Mouse (Mus musculus): ENCODE measurements at regions not wholly inside any gene's neighbourhood (a gene's known extent, or its start where the extent isn't known, plus 50 kb on each side); places are given as distances from the start of the nearest gene placed in this dataset.

DNA sequence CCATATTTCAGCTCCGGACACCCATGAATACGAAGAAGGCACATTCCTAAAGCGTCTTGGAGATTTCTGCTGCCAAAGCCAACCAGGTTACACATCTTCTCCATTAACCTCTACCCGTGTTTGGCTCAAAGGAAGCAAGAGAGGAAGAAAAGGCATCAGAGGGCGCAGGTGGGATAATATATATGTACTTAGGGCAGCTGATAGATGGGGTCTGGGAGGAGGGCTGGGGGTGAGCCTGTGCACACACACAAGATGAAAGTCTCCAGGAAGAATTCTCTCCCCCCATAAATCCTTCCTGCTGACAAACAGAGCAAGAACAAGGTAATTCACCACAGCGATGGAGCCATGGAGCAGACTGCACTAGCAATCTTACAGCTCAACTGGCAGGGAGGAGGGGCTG is 529.5 kb upstream of the Kdm8 start:
- no peak for DNase-seq (ENCODE audit: low spot score)
- H3K4me3 ChIP-seq: no peak overlapping the region
- no peaks in the 10 kb centered on the region for H3K36me3 ChIP-seq
- H3K9me3 ChIP-seq (replicated peaks): no peaks in the 10 kb centered on the region
- WGBS: 28% methylated on average over 6 of the region's 6 CpGs
- H3K27me3 ChIP-seq (ENCODE audit: low read depth, poor library complexity, severe bottlenecking): no peaks in the 10 kb centered on the region
- H3K4me1 ChIP-seq: 0 out of 2 replicates have a peak, but pooled peaks cover 5% of the 10 kb centered on the region
- H3K27ac ChIP-seq: no peak overlapping the region

- Histone ChIP-seq H3K9me3 (replicated peaks) (no peaks in the 10 kb centered on the region), H3K27ac (no peak overlapping the region), H3K36me3 (no peaks in the 10 kb centered on the region), H3K4me1 (0 out of 2 replicates have a peak, but pooled peaks cover 5% of the 10 kb centered on the region), H3K4me3 (no peak overlapping the region), H3K27me3 (ENCODE audit: low read depth, poor library complexity, severe bottlenecking) (no peaks in the 10 kb centered on the region)
- 87% methylated on average over 5 of the region's 5 CpGs for WGBS
- no peak for DNase-seq (ENCODE audit: low spot score)
Observed at GRCm38 (mm10) chr7:124915637-124916036, 528.8 kb upstream of the Kdm8 start.

DNA sequence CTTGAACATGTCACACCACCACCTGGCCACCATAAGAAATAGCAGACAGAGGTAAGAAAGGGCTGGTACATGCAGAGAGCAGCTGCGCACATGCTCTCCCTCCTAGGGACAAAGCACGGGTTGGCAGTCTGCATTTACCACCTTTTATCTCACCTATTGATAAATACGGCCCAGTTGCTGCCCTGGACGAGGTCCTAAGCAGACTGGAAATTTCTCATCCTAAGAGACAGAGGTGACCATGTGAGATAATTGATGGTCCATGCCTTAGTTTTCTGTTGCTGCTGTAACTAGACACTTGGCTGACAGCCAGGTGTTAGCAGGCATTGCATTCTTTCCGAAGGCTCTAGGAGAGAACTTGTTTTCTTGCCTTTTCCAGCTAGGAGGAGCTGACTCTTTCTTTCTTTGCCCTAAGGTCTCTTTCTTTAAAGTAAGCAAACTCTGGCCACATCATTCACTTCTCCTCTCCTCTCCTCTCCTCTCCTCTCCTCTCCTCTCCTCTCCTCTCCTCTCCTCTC is 526.8 kb upstream of the Kdm8 start:
- H3K9me3 ChIP-seq (replicated peaks): no peaks in the 10 kb centered on the region
- no peak for DNase-seq (ENCODE audit: low spot score)

GRCm38 (mm10) chr7:124922806-124923205 is 521.7 kb upstream of the Kdm8 start:
- Histone ChIP-seq H3K4me1 (no peaks in the 10 kb centered on the region), H3K9me3 (replicated peaks) (no peaks in the 10 kb centered on the region), H3K4me3 (no peak overlapping the region), H3K36me3 (no peaks in the 10 kb centered on the region), H3K27ac (no peak overlapping the region), H3K27me3 (ENCODE audit: low read depth, poor library complexity, severe bottlenecking) (no peaks in the 10 kb centered on the region)
- no peak for DNase-seq (ENCODE audit: low spot score)
- 86% methylated on average over 7 of the region's 7 CpGs for WGBS

More for the DNA sequence above, 526.8 kb upstream of the Kdm8 start:
- H3K36me3 ChIP-seq: no peaks in the 10 kb centered on the region
- no peaks in the 10 kb centered on the region for H3K27me3 ChIP-seq (ENCODE audit: low read depth, poor library complexity, severe bottlenecking)
- 60% methylated on average over 5 of the region's 5 CpGs for WGBS
- no peak overlapping the region for H3K4me3 ChIP-seq
- 0 out of 2 replicates have a peak, but pooled peaks cover 5% of the 10 kb centered on the region for H3K4me1 ChIP-seq
- H3K27ac ChIP-seq: no peak overlapping the region

GRCm38 (mm10) chr7:124933573-124933972 is 510.9 kb upstream of the Kdm8 start:
- DNase-seq (ENCODE audit: low spot score): no peak
- Histone ChIP-seq H3K9me3 (replicated peaks) (no peaks in the 10 kb centered on the region), H3K4me3 (no peak overlapping the region), H3K27me3 (ENCODE audit: low read depth, poor library complexity, severe bottlenecking) (no peaks in the 10 kb centered on the region), H3K4me1 (no peaks in the 10 kb centered on the region), H3K27ac (no peak overlapping the region), H3K36me3 (no peaks in the 10 kb centered on the region)
- WGBS: 87% methylated on average over 3 of the region's 3 CpGs

DNA sequence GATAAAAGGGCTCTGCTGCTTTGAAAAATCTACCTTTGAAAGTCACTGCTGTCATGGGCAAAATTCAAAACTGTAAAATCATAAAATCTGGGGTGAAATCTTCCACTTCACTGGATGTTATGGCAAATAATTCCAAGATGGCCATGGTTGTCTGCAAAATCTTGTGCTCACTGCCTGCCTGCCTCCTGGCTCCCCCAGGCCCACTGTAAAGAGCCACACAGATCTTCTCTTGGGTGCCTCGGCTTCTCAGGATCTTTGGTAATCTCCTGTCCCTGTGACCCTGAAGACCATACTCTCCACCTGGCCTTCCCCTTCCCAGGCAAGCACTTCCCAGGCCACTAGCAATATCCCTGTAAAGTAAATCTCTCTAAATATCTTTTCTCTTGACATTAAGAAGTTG is 505.1 kb upstream of the Kdm8 start:
- H3K27me3 ChIP-seq (ENCODE audit: low read depth, poor library complexity, severe bottlenecking): no peaks in the 10 kb centered on the region
- H3K27ac ChIP-seq: no peak overlapping the region
- no peaks in the 10 kb centered on the region for H3K4me1 ChIP-seq
- no peaks in the 10 kb centered on the region for H3K36me3 ChIP-seq
- H3K9me3 ChIP-seq (replicated peaks): no peaks in the 10 kb centered on the region
- WGBS: 90% methylated on average over 1 of the region's 1 CpGs
- no peak overlapping the region for H3K4me3 ChIP-seq
- DNase-seq (ENCODE audit: low spot score): no peak

DNA sequence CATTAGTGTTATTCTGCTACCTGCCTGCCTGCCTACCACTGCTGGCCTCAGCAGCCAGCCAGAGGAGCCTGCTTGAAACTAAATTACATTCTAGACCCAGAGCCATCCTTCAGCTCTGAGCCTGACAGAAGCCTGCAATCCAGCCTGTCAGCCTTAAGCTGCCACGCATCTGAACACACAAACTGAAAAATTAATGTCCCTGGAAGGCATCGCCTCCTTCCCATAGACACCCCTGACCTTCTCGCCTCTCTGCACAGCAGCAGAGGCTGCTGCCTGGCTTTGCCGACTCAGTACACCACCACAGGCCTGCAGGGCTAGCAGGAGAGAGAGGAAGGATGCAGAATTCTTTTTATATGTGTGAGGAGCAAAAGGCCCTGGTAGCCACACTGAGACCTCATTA is 502.9 kb upstream of the Kdm8 start:
- Histone ChIP-seq H3K27me3 (ENCODE audit: low read depth, poor library complexity, severe bottlenecking) (no peaks in the 10 kb centered on the region), H3K9me3 (replicated peaks) (no peaks in the 10 kb centered on the region), H3K4me3 (no peak overlapping the region), H3K4me1 (no peaks in the 10 kb centered on the region), H3K27ac (no peak overlapping the region), H3K36me3 (no peaks in the 10 kb centered on the region)
- no peak for DNase-seq (ENCODE audit: low spot score)
- 71% methylated on average over 4 of the region's 4 CpGs for WGBS

DNA sequence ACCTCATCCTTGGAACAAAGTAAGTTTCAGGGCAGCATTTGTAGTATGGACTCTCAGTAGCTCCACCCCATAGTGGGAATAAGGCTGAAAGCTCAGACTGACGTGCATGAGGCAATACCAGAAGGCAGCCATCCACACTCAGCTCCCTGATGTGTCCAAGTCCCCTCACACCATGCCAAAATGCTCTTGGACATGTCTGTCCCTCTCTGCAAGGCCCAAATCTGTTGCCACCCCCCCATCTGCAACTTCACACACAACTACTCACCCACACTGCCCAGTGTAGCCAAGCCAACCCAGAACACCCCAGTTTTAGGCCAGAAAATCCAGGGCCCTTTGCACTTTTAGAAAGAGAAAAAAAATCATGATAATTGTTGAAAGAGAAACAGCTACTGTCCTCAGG is 498.1 kb upstream of the Kdm8 start:
- no peaks in the 10 kb centered on the region for H3K4me1 ChIP-seq
- 64% methylated on average over 1 of the region's 1 CpGs for WGBS

DNA sequence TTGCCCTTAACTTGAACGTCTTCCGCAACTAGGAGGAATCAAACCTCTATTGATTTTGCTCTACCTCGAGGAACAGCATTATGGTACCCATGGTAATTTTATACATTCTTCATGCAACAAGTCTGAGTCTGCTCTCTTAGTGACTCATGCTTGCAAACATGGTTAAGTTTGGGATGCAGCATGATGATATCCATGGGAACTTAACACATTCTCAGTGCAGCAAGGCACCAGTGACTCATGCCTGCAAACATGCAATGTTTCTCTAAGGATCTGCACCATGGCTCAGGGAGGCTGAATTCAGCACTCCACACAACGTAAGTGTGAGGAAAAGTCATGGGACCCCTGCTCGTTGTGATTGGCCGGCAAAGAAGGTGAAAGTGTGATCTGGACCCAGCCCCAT is 487.1 kb upstream of the Kdm8 start:
- H3K27ac ChIP-seq: no peak overlapping the region
- H3K9me3 ChIP-seq (replicated peaks): no peaks in the 10 kb centered on the region
- H3K27me3 ChIP-seq (ENCODE audit: low read depth, poor library complexity, severe bottlenecking): no peaks in the 10 kb centered on the region
- no peak overlapping the region for H3K4me3 ChIP-seq
- H3K4me1 ChIP-seq: no peaks in the 10 kb centered on the region
- DNase-seq (ENCODE audit: low spot score): no peak
- WGBS: 85% methylated on average over 6 of the region's 6 CpGs
- no peaks in the 10 kb centered on the region for H3K36me3 ChIP-seq

More for the DNA sequence above, 498.1 kb upstream of the Kdm8 start:
- H3K27ac ChIP-seq: no peak overlapping the region
- H3K4me3 ChIP-seq: no peak overlapping the region
- DNase-seq (ENCODE audit: low spot score): no peak
- H3K27me3 ChIP-seq (ENCODE audit: low read depth, poor library complexity, severe bottlenecking): no peaks in the 10 kb centered on the region
- H3K9me3 ChIP-seq (replicated peaks): no peaks in the 10 kb centered on the region
- H3K36me3 ChIP-seq: no peaks in the 10 kb centered on the region

DNA sequence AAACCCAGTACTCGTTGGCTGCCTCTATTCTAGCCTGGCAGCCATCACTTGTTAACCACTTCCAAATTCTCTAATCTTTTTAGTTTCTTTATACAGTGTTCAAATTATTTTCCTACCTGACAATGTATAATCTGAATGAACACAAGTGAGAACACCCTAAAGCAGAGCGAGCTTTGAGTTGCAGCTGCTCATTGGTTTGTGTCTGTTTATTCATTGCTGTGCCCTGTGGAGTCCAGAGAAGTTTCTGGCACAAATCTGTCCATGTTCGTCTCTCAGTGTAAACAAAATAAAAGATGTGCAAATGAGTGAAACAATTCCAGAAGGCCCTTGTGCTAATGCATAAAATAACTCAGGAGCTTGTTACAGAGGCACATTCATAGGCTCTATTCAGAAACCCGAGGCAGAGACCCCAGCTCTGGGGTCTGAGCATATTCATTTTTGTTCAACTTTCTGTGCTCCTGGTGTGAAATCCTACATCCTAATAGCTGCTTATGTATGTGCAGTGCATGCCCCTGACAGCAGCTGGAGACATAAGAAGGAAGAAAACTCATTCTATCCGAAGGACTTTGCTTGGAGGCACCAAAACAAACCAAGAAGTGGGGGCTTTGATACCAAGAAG is 469.5 kb upstream of the Kdm8 start:
- no peaks in the 10 kb centered on the region for H3K9me3 ChIP-seq (replicated peaks)
- WGBS: 84% methylated on average over 5 of the region's 5 CpGs
- DNase-seq (ENCODE audit: low spot score): no peak
- H3K4me1 ChIP-seq: no peaks in the 10 kb centered on the region
- H3K4me3 ChIP-seq: no peak overlapping the region
- H3K36me3 ChIP-seq: no peaks in the 10 kb centered on the region
- H3K27ac ChIP-seq: no peak overlapping the region
- no peaks in the 10 kb centered on the region for H3K27me3 ChIP-seq (ENCODE audit: low read depth, poor library complexity, severe bottlenecking)

- Histone ChIP-seq H3K36me3 (no peaks in the 10 kb centered on the region), H3K27ac (no peak overlapping the region), H3K27me3 (ENCODE audit: low read depth, poor library complexity, severe bottlenecking) (no peaks in the 10 kb centered on the region), H3K9me3 (replicated peaks) (no peaks in the 10 kb centered on the region), H3K4me3 (no peak overlapping the region), H3K4me1 (peaks cover 5% of the 10 kb centered on the region; the same call in 1 of the 2 replicates)
- WGBS: 79% methylated on average over 5 of the region's 5 CpGs
- DNase-seq (ENCODE audit: low spot score): no peak
Observed at GRCm38 (mm10) chr7:124989456-124989855, 455.0 kb upstream of the Kdm8 start.

GRCm38 (mm10) chr7:124990695-124991094 is 453.8 kb upstream of the Kdm8 start:
- 35% methylated on average over 13 of the region's 13 CpGs for WGBS
- Histone ChIP-seq H3K4me1 (peaks cover 5% of the 10 kb centered on the region; the same call in 1 of the 2 replicates), H3K27me3 (ENCODE audit: low read depth, poor library complexity, severe bottlenecking) (no peaks in the 10 kb centered on the region), H3K36me3 (no peaks in the 10 kb centered on the region), H3K27ac (no peak overlapping the region), H3K9me3 (replicated peaks) (no peaks in the 10 kb centered on the region), H3K4me3 (no peak overlapping the region)
- DNase-seq (ENCODE audit: low spot score): peak; percentile 35

GRCm38 (mm10) chr7:124996538-124996937 is 447.9 kb upstream of the Kdm8 start:
- Histone ChIP-seq H3K27me3 (ENCODE audit: low read depth, poor library complexity, severe bottlenecking) (no peaks in the 10 kb centered on the region), H3K27ac (no peak overlapping the region), H3K4me3 (no peak overlapping the region), H3K9me3 (replicated peaks) (no peaks in the 10 kb centered on the region), H3K4me1 (no peaks in the 10 kb centered on the region), H3K36me3 (no peaks in the 10 kb centered on the region)
- DNase-seq (ENCODE audit: low spot score): no peak
- WGBS: 91% methylated on average over 1 of the region's 1 CpGs

GRCm38 (mm10) chr7:125000669-125001068 is 443.8 kb upstream of the Kdm8 start:
- Histone ChIP-seq H3K4me1 (no peaks in the 10 kb centered on the region), H3K27me3 (ENCODE audit: low read depth, poor library complexity, severe bottlenecking) (no peaks in the 10 kb centered on the region), H3K9me3 (replicated peaks) (no peaks in the 10 kb centered on the region), H3K36me3 (no peaks in the 10 kb centered on the region), H3K4me3 (no peak overlapping the region), H3K27ac (no peak overlapping the region)
- no peak for DNase-seq (ENCODE audit: low spot score)

Data from limb, embryonic 10.5 days (tissue).